Mouse (Mus musculus) limb, embryonic 13.5 days (tissue): ENCODE data around the gene Hypk. TPM values are rescaled to one million over a fixed set of nuclear protein-coding genes. Genes with fewer than 3 reads are reported as not detected.
A peak's percentile ranks its signal among the peaks of the same experiment; 100 is the strongest.
"Not testable (repeated sequence)": the region's sequence is repeated elsewhere in the genome, so short reads cannot be mapped to it uniquely, and the experiment has no call there.

Experiments used
- ATAC-seq: fragments of 200-750 bp; cut with Nextera tagmentation; 2 replicates; pipeline ENCODE4 v1.8.0; 2017; ENCODE audit warnings: low read depth, moderate number of reproducible peaks, moderate TSS enrichment; ENCODE audit not compliant: low FRiP score
- H3K27ac ChIP-seq: fragments of 300-500 bp; sonication (generic); 2 replicates; pipeline ENCODE4 v1.5.1; 2015; ENCODE audit warnings: inconsistent platforms, mild to moderate bottlenecking, moderate library complexity
- H3K27me3 ChIP-seq: fragments of 300-500 bp; sonication (generic); 2 replicates; pipeline ENCODE4 v1.6.1; 2015; ENCODE audit warnings: mild to moderate bottlenecking, inconsistent platforms
- H3K36me3 ChIP-seq: fragments of 300-500 bp; sonication (generic); 2 replicates; pipeline ENCODE4 v1.6.1; 2015; ENCODE audit warnings: inconsistent platforms, mild to moderate bottlenecking, moderate library complexity
- H3K4me1 ChIP-seq: fragments of 300-500 bp; sonication (generic); 2 replicates; pipeline ENCODE4 v1.6.1; 2015; ENCODE audit warnings: inconsistent platforms
- H3K4me2 ChIP-seq: fragments of 300-500 bp; sonication (generic); replicated peaks from 2 replicates; pipeline ENCODE4 v1.6.1; 2015; ENCODE audit warnings: inconsistent platforms, mild to moderate bottlenecking, moderate library complexity
- H3K4me3 ChIP-seq: fragments of 300-500 bp; sonication (generic); 2 replicates; pipeline ENCODE4 v1.5.1; 2015; ENCODE audit warnings: moderate library complexity, mild to moderate bottlenecking, inconsistent platforms
- H3K9ac ChIP-seq: fragments of 300-500 bp; sonication (generic); 2 replicates; pipeline ENCODE4 v1.6.1; 2015; ENCODE audit warnings: mild to moderate bottlenecking, inconsistent platforms
- H3K9me3 ChIP-seq: fragments of 300-500 bp; sonication (generic); 2 replicates; pipeline ENCODE4 v1.6.1; 2016; ENCODE audit warnings: inconsistent platforms
- WGBS: fragments of 180-500 bp; shearing (Covaris S2); methylation state at CpG from one replicate; pipeline ENCODE4 v1.1.7; 2015; 5-methylcytosine and 5-hydroxymethylcytosine counted together
- polyA plus RNA-seq: library from polyadenylated mRNA; unstranded; fragments of >200 nt; fragmentation: Nextera tagmentation; extraction: Ambion mirVana; gene quantifications from 2 replicates; pipeline ENCODE4 v1.2.1, GENCODE M21; 2015

Hypk gene
- polyA plus RNA-seq, 1 experiment from 2014 or later, result 133 TPM

DNA sequence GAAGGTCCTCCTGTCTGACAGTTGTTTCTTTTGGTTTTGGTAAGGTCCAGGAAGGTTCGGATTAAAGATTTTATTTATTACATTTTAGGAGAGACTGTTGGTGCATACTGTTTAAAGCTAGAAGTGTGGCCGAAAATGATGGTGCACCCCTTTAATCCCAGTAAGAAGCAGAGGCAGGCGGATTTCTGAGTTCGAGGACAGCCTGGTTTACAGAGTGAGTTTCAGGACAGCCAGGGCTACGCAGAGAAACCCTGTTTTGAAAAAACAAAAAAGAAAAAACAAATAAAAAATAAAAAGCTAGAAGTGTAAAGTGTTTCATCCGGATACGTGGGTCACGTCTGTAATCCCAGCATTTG is 21.1 kb downstream of the Hypk start:
- Histone ChIP-seq H3K4me2 (peak overlapping the region; percentile 73), H3K4me3 (peak overlapping the region; percentile 63), H3K27me3 (no peaks in the 10 kb centered on the region), H3K36me3 (peaks cover 7% of the 10 kb centered on the region; the same call in 1 of the 2 replicates), H3K4me1 (0 out of 2 replicates have a peak, but pooled peaks cover 3% of the 10 kb centered on the region), H3K9me3 (no peaks in the 10 kb centered on the region), H3K9ac (peak overlapping the region; percentile 71; the same call in 1 of the 2 replicates), H3K27ac (no peak overlapping the region)
- ATAC-seq, result peak; percentile 52; the same call in 1 of the 2 replicates
- 34% methylated on average over 8 of the region's 8 CpGs for WGBS

DNA sequence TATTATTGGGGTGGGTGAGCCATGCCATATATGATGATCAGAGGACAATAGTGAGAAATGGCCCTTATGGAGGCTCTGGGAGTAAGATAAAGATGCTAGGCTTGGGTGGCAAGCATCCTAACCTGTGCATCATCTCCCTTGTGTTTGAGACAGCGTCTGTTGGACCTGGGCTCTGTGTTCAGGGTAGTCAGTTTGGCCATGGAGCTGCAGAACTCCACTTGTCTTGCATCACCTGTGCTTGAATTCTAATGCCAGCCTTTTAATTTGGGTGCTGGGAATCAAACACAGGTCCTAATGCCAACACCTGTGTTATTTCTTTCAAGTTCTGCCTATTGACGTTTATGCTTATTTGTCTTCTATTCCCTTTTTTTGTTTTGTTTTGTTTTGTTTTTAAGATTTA is 22.2 kb downstream of the Hypk start:
- not testable (repeated sequence) for ATAC-seq, H3K4me3 ChIP-seq, H3K4me2 ChIP-seq, H3K27me3 ChIP-seq, H3K36me3 ChIP-seq, H3K4me1 ChIP-seq, H3K9me3 ChIP-seq, H3K27ac ChIP-seq, H3K9ac ChIP-seq
- 90% methylated on average over 2 of the region's 2 CpGs for WGBS

DNA sequence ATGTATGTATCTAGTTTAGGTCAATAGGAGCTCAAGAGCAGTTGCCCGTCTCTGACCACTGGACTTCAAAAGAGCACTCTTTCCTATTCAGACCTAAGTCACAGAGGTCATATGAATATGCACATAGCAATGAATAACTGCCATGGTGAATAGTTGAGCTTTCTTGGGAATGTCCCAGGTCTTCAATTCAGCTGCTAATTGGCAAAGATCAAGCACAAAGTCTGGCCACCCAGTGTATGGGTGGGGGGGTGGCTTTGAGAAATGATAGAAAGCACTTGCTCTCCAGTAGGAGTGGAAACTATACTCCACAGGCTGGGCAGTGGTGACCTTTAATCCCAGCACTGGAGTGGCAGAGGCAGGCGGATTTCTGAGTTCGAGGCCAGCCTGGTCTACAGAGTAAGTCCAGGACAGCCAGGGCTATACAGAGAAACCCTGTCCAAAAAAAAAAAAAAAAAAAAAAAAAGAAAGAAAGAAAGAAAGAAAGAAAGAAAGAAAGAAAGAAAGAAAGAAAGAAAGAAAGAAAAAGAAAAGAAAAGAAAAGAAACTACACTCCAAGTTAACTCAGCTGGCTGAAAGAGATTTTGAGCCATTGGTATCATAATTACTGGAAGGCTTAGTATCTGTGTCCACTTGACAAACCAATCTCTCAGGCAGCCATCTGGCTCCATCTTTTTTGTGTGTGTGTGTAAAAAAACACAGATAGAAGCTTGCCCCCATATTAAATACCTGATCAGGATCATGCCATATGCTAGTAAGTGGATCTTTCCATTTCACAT is 24.6 kb downstream of the Hypk start:
- no peak overlapping the region for H3K27ac ChIP-seq
- WGBS, result 92% methylated on average over 3 of the region's 3 CpGs
- 0 out of 2 replicates have a peak, but pooled peaks cover 3% of the 10 kb centered on the region for H3K4me1 ChIP-seq
- H3K27me3 ChIP-seq, result no peaks in the 10 kb centered on the region
- no peak overlapping the region for H3K4me2 ChIP-seq
- no peak overlapping the region for H3K4me3 ChIP-seq
- H3K36me3 ChIP-seq, result no peaks in the 10 kb centered on the region
- no peak overlapping the region for H3K9ac ChIP-seq
- H3K9me3 ChIP-seq, result no peaks in the 10 kb centered on the region
- ATAC-seq, result no peak

DNA sequence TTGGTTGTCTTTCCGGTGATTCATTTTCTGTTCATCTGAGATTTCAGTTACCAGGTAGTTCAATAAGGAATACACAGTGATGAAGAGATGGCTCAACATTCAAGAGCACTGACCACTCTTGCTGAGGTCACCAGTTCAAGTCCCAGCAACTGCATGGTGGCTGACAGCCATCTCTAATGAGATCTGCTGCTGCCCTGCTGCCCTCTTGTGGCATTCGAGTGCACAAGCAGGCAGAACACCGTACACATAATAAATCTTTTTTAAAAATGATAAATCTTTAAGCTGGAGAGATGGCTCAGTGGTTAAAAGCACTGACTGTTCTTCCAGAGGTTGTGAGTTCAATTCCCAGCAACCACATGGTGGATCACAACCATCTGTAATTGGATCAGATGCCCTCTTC is 27.4 kb downstream of the Hypk start:
- H3K36me3 ChIP-seq, result no peaks in the 10 kb centered on the region
- H3K9ac ChIP-seq, result no peak overlapping the region
- H3K27me3 ChIP-seq, result no peaks in the 10 kb centered on the region
- no peak overlapping the region for H3K27ac ChIP-seq
- 58% methylated on average over 3 of the region's 3 CpGs for whole genome bisulfite sequencing
- no peak overlapping the region for H3K4me3 ChIP-seq
- no peaks in the 10 kb centered on the region for H3K9me3 ChIP-seq
- peaks cover 3% of the 10 kb centered on the region; the same call in 1 of the 2 replicates for H3K4me1 ChIP-seq
- ATAC-seq, result no peak
- no peak overlapping the region for H3K4me2 ChIP-seq

DNA sequence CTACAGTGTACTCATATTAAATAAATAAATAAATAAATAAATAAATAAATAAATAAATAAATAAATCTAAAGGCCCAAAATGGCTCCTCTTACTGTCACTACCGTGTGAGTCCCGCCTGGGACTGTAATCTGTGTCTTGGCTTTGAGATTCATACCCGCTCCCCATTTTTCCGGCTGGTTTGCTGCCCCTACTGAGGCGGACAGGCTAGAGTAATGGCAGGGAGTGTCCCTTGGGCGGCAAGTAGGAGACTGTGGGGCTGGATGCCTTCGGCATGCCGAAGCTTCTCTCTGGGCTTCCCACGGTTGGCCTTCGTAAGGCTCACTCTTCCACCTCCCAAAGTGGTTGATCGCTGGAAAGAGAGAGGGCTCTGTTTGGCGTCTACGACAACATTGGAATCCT is 27.8 kb downstream of the Hypk start:
- 83% methylated on average over 13 of the region's 13 CpGs for WGBS
- ATAC-seq, result not testable (repeated sequence)

DNA sequence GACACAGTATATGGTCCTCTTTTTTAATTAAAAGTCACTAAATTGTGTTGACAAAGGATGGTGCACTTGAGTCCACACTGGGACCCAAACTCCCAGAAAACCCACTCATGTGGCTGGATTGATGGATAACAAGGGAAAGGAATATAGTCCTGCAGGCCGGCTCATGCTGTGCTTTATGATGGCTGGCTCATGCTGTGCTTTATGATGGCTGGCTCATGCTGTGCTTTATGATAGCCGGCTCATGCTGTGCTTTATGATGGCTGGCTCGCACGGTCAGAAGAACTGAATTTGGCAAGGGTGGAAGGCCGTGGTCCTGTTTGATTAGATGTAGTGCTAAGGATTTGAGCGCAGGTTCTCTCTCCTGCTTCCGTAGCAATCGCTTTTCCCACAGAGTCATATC is 30.5 kb downstream of the Hypk start:
- no peaks in the 10 kb centered on the region for H3K27me3 ChIP-seq
- H3K4me3 ChIP-seq, result no peak overlapping the region
- H3K4me2 ChIP-seq, result no peak overlapping the region
- no peak overlapping the region for H3K27ac ChIP-seq
- H3K9me3 ChIP-seq, result no peaks in the 10 kb centered on the region
- H3K36me3 ChIP-seq, result no peaks in the 10 kb centered on the region
- ATAC-seq, result no peak
- 38% methylated on average over 8 of the region's 8 CpGs for WGBS
- H3K9ac ChIP-seq, result peak overlapping the region; percentile 13; the same call in 1 of the 2 replicates
- peaks cover 3% of the 10 kb centered on the region; the same call in 1 of the 2 replicates for H3K4me1 ChIP-seq

More for the DNA sequence above, 27.8 kb downstream of the Hypk start:
- not testable (repeated sequence) for H3K4me3 ChIP-seq, H3K4me1 ChIP-seq, H3K36me3 ChIP-seq, H3K9ac ChIP-seq, H3K9me3 ChIP-seq, H3K4me2 ChIP-seq, H3K27me3 ChIP-seq, H3K27ac ChIP-seq

DNA sequence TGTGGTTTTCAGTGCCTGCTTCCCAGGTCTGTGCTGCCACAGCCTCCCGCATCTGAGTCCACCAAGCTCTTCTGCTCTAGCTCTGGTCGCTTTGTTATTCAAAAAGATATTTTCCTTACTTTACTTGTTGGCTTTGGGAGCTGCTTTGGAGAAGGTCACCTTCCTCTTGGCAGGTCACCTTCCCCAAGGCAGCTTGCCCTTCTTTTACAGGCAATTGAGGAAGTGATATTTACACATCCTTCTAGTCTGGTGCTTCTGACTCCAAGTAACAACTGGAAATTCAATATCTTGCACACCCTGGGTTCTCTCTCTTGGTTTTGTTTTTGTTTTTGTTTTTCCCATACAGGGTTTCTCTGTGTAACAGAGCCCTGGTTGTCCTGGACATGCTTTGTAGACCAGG is 31.3 kb downstream of the Hypk start:
- not testable (repeated sequence) for H3K9ac ChIP-seq, ATAC-seq, H3K4me2 ChIP-seq, H3K4me1 ChIP-seq, H3K36me3 ChIP-seq, H3K9me3 ChIP-seq, H3K27ac ChIP-seq, H3K4me3 ChIP-seq, H3K27me3 ChIP-seq
- WGBS, result 80% methylated on average over 2 of the region's 2 CpGs

DNA sequence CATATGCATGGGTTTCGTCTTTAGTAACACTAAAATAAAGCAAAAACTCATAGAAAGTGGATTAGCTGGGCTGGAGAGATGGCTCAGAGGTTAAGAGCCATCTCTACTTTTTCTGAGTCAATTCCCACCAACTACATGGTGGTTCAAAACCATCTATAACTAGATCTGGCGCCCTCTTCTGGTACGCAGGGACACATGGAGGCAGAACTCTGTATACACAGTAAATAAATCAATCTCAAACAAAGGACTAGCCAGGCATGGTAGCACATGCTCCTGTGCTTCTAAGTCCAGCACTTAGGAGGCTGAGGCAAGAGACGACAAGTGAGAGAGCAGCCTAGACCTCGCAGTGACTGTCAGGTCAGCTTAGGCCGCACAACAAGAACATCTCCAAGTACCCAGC is 48.5 kb downstream of the Hypk start:
- H3K4me1 ChIP-seq, ATAC-seq, H3K27ac ChIP-seq, H3K9ac ChIP-seq, H3K9me3 ChIP-seq, H3K4me2 ChIP-seq, H3K4me3 ChIP-seq, H3K27me3 ChIP-seq: not testable (repeated sequence)
- 87% methylated on average over 2 of the region's 6 CpGs for WGBS
- peaks cover 11% of the 10 kb centered on the region for H3K36me3 ChIP-seq

DNA sequence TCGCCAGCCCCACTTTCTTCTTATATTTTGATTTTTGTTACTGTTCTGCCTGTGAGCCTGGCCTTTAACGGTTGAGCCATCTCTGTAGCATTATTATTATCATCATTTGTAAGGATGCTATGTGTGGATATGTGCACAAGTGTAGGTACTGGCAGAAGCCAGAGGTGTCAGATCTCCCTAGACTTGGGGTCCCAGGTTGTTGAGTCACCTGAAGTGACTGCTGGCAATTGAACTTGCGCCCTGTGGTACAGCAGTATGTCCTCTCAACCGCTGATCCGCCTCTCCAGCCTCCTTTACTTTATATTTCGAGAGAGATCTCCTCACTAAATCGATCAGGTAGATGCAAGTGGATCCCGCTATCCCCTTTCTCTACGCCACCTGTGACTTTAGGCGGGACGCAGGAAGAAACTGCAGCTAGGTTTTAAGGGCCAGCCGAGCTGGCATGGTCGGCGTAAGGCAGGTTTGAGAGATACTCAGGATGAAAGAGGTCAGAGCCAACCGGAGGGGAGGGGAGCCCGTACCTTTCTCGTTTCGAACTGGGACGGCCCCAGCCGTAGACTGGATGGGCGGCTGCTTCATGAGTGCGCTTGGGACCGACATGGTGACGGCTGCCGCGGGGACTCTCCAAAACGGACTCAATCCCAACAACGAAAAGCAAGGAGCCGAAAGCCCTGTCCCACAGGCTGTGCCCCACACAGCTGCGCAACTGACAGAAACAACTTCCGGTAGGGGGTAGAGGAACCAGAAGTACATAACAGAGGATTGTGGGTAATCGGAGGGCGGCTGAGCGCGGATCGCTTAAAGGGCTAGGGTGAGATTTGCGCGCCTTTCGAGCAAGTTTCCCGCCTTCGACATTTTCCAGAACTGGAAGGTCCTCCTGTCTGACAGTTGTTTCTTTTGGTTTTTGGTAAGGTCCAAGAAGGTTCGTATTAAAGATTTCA is 53.1 kb downstream of the Hypk start, which contains the start of the genes Mfap1a and Wdr76:
Gene Mfap1a (minus strand): TSS at position 724 of the 941 bp plus-strand sequence.
Gene Wdr76 (plus strand): TSS at position 782 of the 941 bp plus-strand sequence.
- Histone ChIP-seq H3K4me1 (peaks cover 14% of the 10 kb centered on the region), H3K4me2 (peak within 1 kb of the TSS; percentile 77), H3K4me3 (peak within 1 kb of the TSS; percentile 60), H3K9ac (peak within 1 kb of the TSS; percentile 74), H3K27ac (peak within 1 kb of the TSS; percentile 63), H3K36me3 (peaks cover 19% of the 10 kb centered on the region)
- WGBS, result 5% methylated on average over 40 of the region's 42 CpGs
- not testable (repeated sequence) for H3K9me3 ChIP-seq, H3K27me3 ChIP-seq
- peak; percentile 96 for ATAC-seq

DNA sequence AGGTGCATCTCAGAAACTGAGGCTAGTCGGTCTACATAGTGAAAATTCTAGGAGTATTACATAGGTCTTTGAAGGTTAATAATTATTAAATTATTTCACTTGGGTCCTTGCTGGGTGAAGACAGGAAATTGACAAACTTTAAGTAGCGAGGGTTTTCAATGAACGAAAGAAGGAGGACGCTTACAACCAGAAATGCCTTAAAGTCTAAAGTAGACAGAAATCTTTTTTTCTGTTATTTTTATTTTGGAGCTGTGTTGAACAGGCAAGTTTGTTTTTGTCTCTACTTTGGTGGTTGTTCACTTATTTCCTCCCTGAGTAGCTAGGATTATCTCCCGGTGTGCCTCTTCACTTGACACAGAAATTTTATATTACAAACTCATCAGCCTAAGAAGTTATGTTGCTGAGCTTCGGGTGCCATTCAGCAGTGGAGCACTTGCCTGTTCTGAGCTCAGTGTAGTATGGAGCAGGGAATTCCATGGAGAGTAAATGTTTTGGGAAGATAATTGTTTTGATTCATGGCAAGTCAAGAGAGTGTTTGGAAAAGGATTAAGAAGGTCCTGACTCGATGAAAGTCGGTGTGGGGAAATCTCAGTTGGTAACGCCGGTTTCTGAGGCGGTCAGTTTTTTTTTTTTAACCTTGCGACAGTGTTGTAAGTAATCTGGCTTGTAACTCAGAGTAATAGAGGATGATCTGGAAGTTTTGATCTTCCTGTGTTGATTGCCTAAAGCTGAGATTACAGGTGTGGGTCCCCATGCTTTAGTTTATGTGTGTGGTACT is 54.3 kb downstream of the Hypk start:
- peak overlapping the region; percentile 77 for H3K4me2 ChIP-seq
- peak overlapping the region; percentile 60 for H3K4me3 ChIP-seq
- no peaks in the 10 kb centered on the region for H3K9me3 ChIP-seq
- ATAC-seq, result no peak
- peaks cover 14% of the 10 kb centered on the region for H3K4me1 ChIP-seq
- H3K27me3 ChIP-seq, result no peaks in the 10 kb centered on the region
- 19% methylated on average over 12 of the region's 12 CpGs for WGBS
- no peak overlapping the region for H3K27ac ChIP-seq
- peaks cover 28% of the 10 kb centered on the region for H3K36me3 ChIP-seq
- H3K9ac ChIP-seq, result peak overlapping the region; percentile 74

DNA sequence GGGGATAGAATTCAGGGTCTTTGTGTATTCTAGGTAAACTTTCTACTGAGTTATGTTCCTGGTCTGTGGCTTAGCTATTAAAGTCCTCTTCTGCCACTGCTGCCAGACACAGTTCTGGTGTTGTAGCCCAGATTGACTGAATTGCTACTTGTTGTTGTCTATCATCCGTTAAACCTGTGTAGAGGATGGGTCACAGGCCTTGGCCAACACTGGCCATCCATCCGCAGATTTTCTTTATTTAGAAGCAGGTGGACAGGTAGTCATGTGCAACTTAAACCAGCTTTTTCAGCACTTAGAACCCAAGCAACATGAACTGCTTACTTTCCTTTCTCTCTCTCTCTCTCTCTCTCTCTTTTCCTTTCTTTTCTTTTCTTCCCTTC is 54.9 kb downstream of the Hypk start:
- H3K4me2 ChIP-seq, result peak overlapping the region; percentile 77
- peak overlapping the region; percentile 60 for H3K4me3 ChIP-seq
- no peak overlapping the region for H3K27ac ChIP-seq
- peaks cover 14% of the 10 kb centered on the region for H3K4me1 ChIP-seq
- no peaks in the 10 kb centered on the region for H3K9me3 ChIP-seq
- ATAC-seq, result no peak
- no peaks in the 10 kb centered on the region for H3K27me3 ChIP-seq
- peaks cover 33% of the 10 kb centered on the region for H3K36me3 ChIP-seq
- peak overlapping the region; percentile 74 for H3K9ac ChIP-seq
- WGBS, result 82% methylated on average over 2 of the region's 2 CpGs
